Mouse (Mus musculus) heart, embryonic 10.5 days (tissue): ENCODE data around the gene Fev. TPM values are rescaled to one million over a fixed set of nuclear protein-coding genes. Genes with fewer than 3 reads are reported as not detected.

Experiments
- DNase-seq: peaks from one replicate; pipeline ENCODE4 v3.0.0-alpha.2; 2017; ENCODE audit warnings: low spot score
- H3K27ac ChIP-seq: fragments of 300-500 bp; sonication (generic); 2 replicates; pipeline ENCODE4 v1.5.1; 2016; ENCODE audit warnings: mild to moderate bottlenecking
- H3K27me3 ChIP-seq: fragments of 300-500 bp; sonication (generic); 2 replicates; pipeline ENCODE4 v1.6.1; 2016; ENCODE audit warnings: mild to moderate bottlenecking; ENCODE audit not compliant: poor library complexity, insufficient read depth, severe bottlenecking
- H3K36me3 ChIP-seq: fragments of 300-500 bp; sonication (generic); 2 replicates; pipeline ENCODE4 v1.6.1; 2016; ENCODE audit warnings: mild to moderate bottlenecking, moderate library complexity
- H3K4me1 ChIP-seq: fragments of 300-500 bp; sonication (generic); 2 replicates; pipeline ENCODE4 v1.6.1; 2016; ENCODE audit warnings: mild to moderate bottlenecking
- H3K4me3 ChIP-seq: fragments of 300-500 bp; sonication (generic); 2 replicates; pipeline ENCODE4 v1.5.1; 2016; ENCODE audit warnings: mild to moderate bottlenecking, moderate library complexity
- H3K9me3 ChIP-seq: fragments of 300-500 bp; sonication (generic); 2 replicates; pipeline ENCODE4 v1.6.1; 2016; ENCODE audit warnings: mild to moderate bottlenecking, moderate library complexity
- WGBS: fragments of 180-500 bp; shearing (Covaris S2); methylation state at CpG from one replicate; pipeline ENCODE4 v1.1.7; 2016; 5-methylcytosine and 5-hydroxymethylcytosine counted together
- microRNA counts: library from miRNA; unstranded; fragments of <30 nt; microRNA quantifications from one replicate; lab custom pipeline; 2017
- microRNA-seq: library from miRNA; unstranded; fragments of <30 nt; microRNA quantifications from one replicate; pipeline ENCODE4, GENCODE M21; 2017
- polyA plus RNA-seq: library from polyadenylated mRNA; unstranded; fragments of >200 nt; fragmentation: Nextera tagmentation; extraction: Ambion mirVana; gene quantifications from 2 replicates; pipeline ENCODE4 v1.2.1, GENCODE M21; 2016

Fev gene
- polyA plus RNA-seq, 1 experiment from 2014 or later: 1.4 TPM

- peaks cover 10% of the 10 kb centered on the region for H3K27me3 ChIP-seq
- no peaks in the 10 kb centered on the region for H3K36me3 ChIP-seq
- H3K9me3 ChIP-seq: no peaks in the 10 kb centered on the region
- 73% methylated on average over 5 of the region's 5 CpGs for WGBS
- H3K4me1 ChIP-seq: no peaks in the 10 kb centered on the region
- no peak overlapping the region for H3K27ac ChIP-seq
- no peak overlapping the region for H3K4me3 ChIP-seq
- no peak for DNase-seq
Observed at GRCm38 (mm10) chr1:74843090-74843489, 42.1 kb downstream of the Fev start.

GRCm38 (mm10) chr1:74833255-74833654 lies 52.0 kb downstream of the Fev start:
- no peak for DNase-seq
- Histone ChIP-seq H3K9me3 (no peaks in the 10 kb centered on the region), H3K36me3 (no peaks in the 10 kb centered on the region), H3K4me1 (no peaks in the 10 kb centered on the region), H3K27me3 (peaks cover 4% of the 10 kb centered on the region; the same call in 1 of the 2 replicates), H3K4me3 (no peak overlapping the region), H3K27ac (no peak overlapping the region)
- WGBS: 65% methylated on average over 3 of the region's 3 CpGs

MicroRNAs within 50 kb of the gene (microRNA counts, 519-probe panel; counts per million panel counts)
- 4,169 counts per million, percentile 23 among the panel's probes with 10 or more counts for microRNA mmu-miR-375 (lab: Ali Mortazavi, UCI)

Small RNA genes lying within 50 kb of the gene (microRNA-seq; reads per million reads assigned to microRNA genes)
- gene Mir375: 159 reads per million, percentile 56 among the genes with 10 or more reads in this experiment

Other genes starting within 250 kb of the Fev start
- 27.8 and 28.9 TPM in 2 replicates for gene Ttll4, start 223.7 kb downstream of the Fev start, polyA plus RNA-seq
- gene Cyp27a1, start 171.8 kb downstream of the Fev start, polyA plus RNA-seq: 11.4 and 17.5 TPM in 2 replicates
- gene Prkag3, start 136.2 kb downstream of the Fev start, polyA plus RNA-seq: 2.3 and 6.8 TPM in 2 replicates
- gene Wnt6, start 113.5 kb downstream of the Fev start, polyA plus RNA-seq: 4.0 and 11.9 TPM in 2 replicates
- gene Wnt10a, start 93.9 kb downstream of the Fev start, polyA plus RNA-seq: 0.07 and 0.29 TPM in 2 replicates
- gene Cdk5r2, start 30.5 kb downstream of the Fev start, polyA plus RNA-seq: not detected in 2 replicates
- gene Cryba2, start 7.7 kb upstream of the Fev start, polyA plus RNA-seq: not detected in 2 replicates
- gene Cfap65, start 50.2 kb upstream of the Fev start, polyA plus RNA-seq: not detected in 2 replicates
- gene Ihh, start 66.3 kb upstream of the Fev start, polyA plus RNA-seq: 0.11 and 0.75 TPM in 2 replicates
- 10.2 and 10.3 TPM in 2 replicates for gene Nhej1, start 239.8 kb upstream of the Fev start, polyA plus RNA-seq
- 0.06 TPM in 1 of 2 replicates, not detected in the other for gene Slc23a3, start 248.5 kb upstream of the Fev start, polyA plus RNA-seq